Mouse (Mus musculus) kidney, embryonic 16.5 days (tissue): Measurements from ENCODE around the gene Cstf1. TPM values are rescaled to one million over a fixed set of nuclear protein-coding genes. Genes with fewer than 3 reads are reported as not detected.
A peak's percentile ranks its signal among the peaks of the same experiment; 100 is the strongest.

ENCODE experiments used
- ATAC-seq: fragments of 200-750 bp; cut with Nextera tagmentation; 2 replicates; pipeline ENCODE4 v1.8.0; 2017; ENCODE audit warnings: moderate TSS enrichment; ENCODE audit not compliant: low FRiP score, low TSS enrichment
- H3K27ac ChIP-seq: fragments of 300-500 bp; sonication (generic); 2 replicates; pipeline ENCODE4 v1.5.1; 2014; ENCODE audit warnings: low read length
- H3K27me3 ChIP-seq: fragments of 300-500 bp; sonication (generic); 2 replicates; pipeline ENCODE4 v1.6.1; 2014; ENCODE audit warnings: low read length, control low read depth, mixed read lengths; ENCODE audit not compliant: insufficient read depth
- H3K36me3 ChIP-seq: fragments of 300-500 bp; sonication (generic); 2 replicates; pipeline ENCODE4 v1.6.1; 2014; ENCODE audit warnings: low read length, control low read depth, mixed read lengths; ENCODE audit not compliant: insufficient read depth
- H3K4me1 ChIP-seq: fragments of 300-500 bp; sonication (generic); 2 replicates; pipeline ENCODE4 v1.6.1; 2014; ENCODE audit warnings: low read length, control low read depth, mixed read lengths; ENCODE audit not compliant: insufficient read depth
- H3K4me2 ChIP-seq: fragments of 300-500 bp; sonication (generic); replicated peaks from 2 replicates; pipeline ENCODE4 v1.6.1; 2014; ENCODE audit warnings: low read depth, low read length
- H3K4me3 ChIP-seq: fragments of 300-500 bp; sonication (generic); 2 replicates; pipeline ENCODE4 v1.5.1; 2014; ENCODE audit warnings: mild to moderate bottlenecking, low read length
- H3K9ac ChIP-seq: fragments of 300-500 bp; sonication (generic); replicated peaks from 2 replicates; pipeline ENCODE4 v1.6.1; 2014; ENCODE audit warnings: low read length
- H3K9me3 ChIP-seq: fragments of 300-500 bp; sonication (generic); 2 replicates; pipeline ENCODE4 v1.6.1; 2016; ENCODE audit warnings: low read length, control low read depth
- WGBS: fragments of 180-500 bp; shearing (Covaris S2); extraction: QIAGEN DNeasy Blood & Tissue Kit; methylation state at CpG from one replicate; pipeline ENCODE4 v1.1.7; 2014; 5-methylcytosine and 5-hydroxymethylcytosine counted together
- polyA plus RNA-seq: library from polyadenylated mRNA; unstranded; fragments of >200 nt; fragmentation: Nextera tagmentation; extraction: Ambion mirVana; gene quantifications from 2 replicates; pipeline ENCODE4 v1.2.1, GENCODE M21; 2015

The Cstf1 gene
- polyA plus RNA-seq, 1 experiment from 2014 or later = 38.3 TPM

DNA sequence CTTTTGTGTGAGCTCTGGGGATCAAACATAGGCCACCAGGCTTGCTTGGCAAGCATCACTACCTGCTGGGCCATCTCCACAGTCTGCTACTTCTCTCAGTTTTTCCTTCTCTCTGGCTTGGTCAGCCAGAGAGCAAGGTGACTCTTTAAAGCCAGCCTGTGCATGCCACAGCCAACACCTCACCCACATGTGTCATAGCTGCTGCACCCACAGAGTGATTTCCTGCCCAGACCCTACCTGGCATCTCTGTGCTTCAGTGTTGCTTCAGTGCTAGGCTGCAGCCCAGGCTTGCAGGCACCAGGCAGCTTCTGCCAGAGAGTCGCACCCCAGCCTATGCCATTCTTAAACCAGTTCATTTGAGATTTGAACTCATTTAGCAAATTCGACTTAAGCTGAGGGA is 37.0 kb downstream of the Cstf1 start:
- Histone ChIP-seq H3K4me2 (no peak overlapping the region), H3K27ac (no peak overlapping the region), H3K4me1 (peaks cover 5% of the 10 kb centered on the region; the same call in 1 of the 2 replicates), H3K9me3 (no peaks in the 10 kb centered on the region), H3K36me3 (no peaks in the 10 kb centered on the region), H3K27me3 (no peaks in the 10 kb centered on the region), H3K4me3 (no peak overlapping the region), H3K9ac (no peak overlapping the region)
- no peak for ATAC-seq
- 77% methylated on average over 2 of the region's 2 CpGs for WGBS

DNA sequence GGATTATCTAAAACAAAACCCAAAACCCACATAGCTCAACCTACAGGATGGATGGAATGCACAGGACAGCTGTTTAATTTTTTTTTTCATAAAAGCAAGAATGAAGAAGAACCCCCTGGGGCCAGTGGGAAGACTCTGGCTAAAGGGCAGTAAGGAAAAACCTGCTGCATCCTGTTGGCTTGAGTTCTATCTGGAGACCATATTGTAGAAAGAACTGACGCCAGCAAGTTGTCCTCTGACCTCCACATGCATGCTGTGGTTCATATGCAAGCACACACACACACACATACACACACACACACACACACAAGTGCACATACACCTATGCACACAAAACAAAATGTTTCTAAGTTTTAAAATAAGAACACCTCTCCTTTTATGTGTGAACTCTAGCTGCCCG is 40.2 kb downstream of the Cstf1 start:
- Histone ChIP-seq H3K36me3 (no peaks in the 10 kb centered on the region), H3K9me3 (no peaks in the 10 kb centered on the region), H3K4me1 (peaks cover 20% of the 10 kb centered on the region), H3K27ac (no peak overlapping the region), H3K4me2 (no peak overlapping the region), H3K27me3 (no peaks in the 10 kb centered on the region), H3K4me3 (no peak overlapping the region), H3K9ac (no peak overlapping the region)
- no peak for ATAC-seq
- WGBS = 82% methylated on average over 2 of the region's 2 CpGs

DNA sequence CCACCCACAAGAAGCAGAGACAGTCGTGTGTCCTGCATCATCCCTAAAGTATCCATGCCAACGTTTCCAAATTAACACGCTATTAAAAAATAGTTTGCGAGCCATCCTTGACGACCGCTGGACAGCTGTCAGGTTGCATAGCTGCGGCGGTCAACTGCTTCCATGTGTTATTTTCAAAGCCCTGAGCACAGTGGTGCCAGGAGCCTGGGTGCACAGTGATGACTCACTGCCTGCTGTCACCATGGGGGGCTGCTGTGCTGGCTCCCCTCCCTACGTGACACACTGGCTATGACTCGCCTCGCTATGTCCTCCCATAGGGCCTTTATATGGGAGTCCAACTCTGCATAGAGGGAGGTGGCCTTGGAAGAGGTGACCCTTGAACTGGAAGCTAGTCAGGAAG is 40.6 kb downstream of the Cstf1 start:
- 0 out of 2 replicates have a peak, but pooled peaks have one; percentile 16 for ATAC-seq
- no peak overlapping the region for H3K4me3 ChIP-seq
- H3K36me3 ChIP-seq = no peaks in the 10 kb centered on the region
- no peaks in the 10 kb centered on the region for H3K27me3 ChIP-seq
- 88% methylated on average over 11 of the region's 11 CpGs for whole genome bisulfite sequencing
- H3K4me1 ChIP-seq = peaks cover 20% of the 10 kb centered on the region
- H3K27ac ChIP-seq = no peak overlapping the region
- H3K9me3 ChIP-seq = no peaks in the 10 kb centered on the region
- no peak overlapping the region for H3K4me2 ChIP-seq
- H3K9ac ChIP-seq = no peak overlapping the region

DNA sequence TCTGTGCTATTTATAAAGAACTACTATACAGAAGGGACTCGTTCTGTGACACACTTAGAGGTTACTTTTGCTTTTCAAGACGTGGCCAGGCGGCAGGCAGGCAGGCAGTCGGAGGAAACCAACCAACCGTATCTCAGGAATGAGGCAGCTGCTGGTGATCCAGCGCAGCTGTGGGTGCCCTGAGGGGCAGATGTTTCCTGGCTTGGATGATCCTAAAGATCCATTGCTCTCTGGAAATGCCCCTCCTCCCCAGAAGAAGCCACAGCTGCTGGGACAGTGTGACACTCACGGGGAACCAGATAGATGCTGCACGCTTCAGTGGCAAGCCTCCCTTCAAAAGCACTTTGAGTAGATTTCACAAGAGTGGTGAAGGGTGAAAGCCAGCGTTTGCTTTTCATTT is 42.0 kb downstream of the Cstf1 start:
- Histone ChIP-seq H3K9me3 (no peaks in the 10 kb centered on the region), H3K27ac (peak overlapping the region; percentile 4; the same call in 1 of the 2 replicates), H3K4me2 (peak overlapping the region; percentile 31), H3K4me1 (peaks cover 20% of the 10 kb centered on the region), H3K36me3 (no peaks in the 10 kb centered on the region), H3K9ac (no peak overlapping the region), H3K4me3 (no peak overlapping the region), H3K27me3 (no peaks in the 10 kb centered on the region)
- WGBS = 7% methylated on average over 9 of the region's 9 CpGs
- ATAC-seq = peak; percentile 86

DNA sequence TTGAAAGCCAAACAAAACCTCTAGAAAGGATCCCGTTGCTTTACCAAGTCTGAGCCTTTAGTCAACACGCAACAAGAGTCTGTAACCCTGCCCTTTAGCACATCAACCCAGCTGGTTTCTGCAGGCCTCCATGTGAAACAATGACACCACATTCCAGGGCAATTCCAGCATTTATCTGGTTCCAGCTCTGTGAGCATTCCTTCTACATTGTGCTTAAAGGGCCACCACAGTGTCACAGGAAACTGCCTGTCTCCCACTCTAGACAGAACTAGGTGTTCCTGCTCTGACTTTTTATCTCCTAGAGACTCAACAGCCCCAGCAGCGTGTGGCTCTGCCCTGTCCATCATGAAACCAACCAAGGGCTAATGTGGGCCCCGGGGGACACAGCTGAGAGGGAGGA is 42.8 kb downstream of the Cstf1 start:
- Histone ChIP-seq H3K27me3 (no peaks in the 10 kb centered on the region), H3K9me3 (no peaks in the 10 kb centered on the region), H3K4me1 (peaks cover 20% of the 10 kb centered on the region), H3K9ac (no peak overlapping the region), H3K4me2 (no peak overlapping the region), H3K36me3 (no peaks in the 10 kb centered on the region), H3K27ac (peak overlapping the region; percentile 67), H3K4me3 (no peak overlapping the region)
- 8% methylated on average over 4 of the region's 4 CpGs for WGBS
- ATAC-seq = peak; percentile 77

DNA sequence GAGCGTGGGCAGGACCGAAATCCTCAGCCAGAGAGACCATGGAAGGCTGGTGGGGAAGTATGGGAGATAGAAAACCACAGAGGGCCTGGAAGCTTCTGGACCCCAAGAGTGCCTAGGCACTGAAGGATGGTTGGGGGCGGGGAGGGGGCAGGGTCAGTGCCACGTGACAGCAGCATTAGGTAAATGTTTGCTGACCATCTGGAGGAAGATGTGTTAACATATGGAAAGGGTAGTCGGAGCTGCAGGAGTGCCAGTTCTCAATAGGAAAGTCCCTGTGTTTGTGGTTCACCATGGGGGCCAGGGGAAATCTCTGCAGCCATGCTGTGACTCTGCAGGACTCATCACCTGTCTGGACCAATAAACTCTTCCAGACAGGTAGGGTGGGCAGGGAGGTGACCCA is 43.4 kb downstream of the Cstf1 start:
- ATAC-seq = no peak
- 61% methylated on average over 5 of the region's 5 CpGs for WGBS
- peak overlapping the region; percentile 67; the same call in 1 of the 2 replicates for H3K27ac ChIP-seq
- no peaks in the 10 kb centered on the region for H3K36me3 ChIP-seq
- H3K4me1 ChIP-seq = peaks cover 20% of the 10 kb centered on the region
- H3K27me3 ChIP-seq = no peaks in the 10 kb centered on the region
- no peak overlapping the region for H3K4me2 ChIP-seq
- no peaks in the 10 kb centered on the region for H3K9me3 ChIP-seq
- H3K9ac ChIP-seq = no peak overlapping the region
- H3K4me3 ChIP-seq = no peak overlapping the region

DNA sequence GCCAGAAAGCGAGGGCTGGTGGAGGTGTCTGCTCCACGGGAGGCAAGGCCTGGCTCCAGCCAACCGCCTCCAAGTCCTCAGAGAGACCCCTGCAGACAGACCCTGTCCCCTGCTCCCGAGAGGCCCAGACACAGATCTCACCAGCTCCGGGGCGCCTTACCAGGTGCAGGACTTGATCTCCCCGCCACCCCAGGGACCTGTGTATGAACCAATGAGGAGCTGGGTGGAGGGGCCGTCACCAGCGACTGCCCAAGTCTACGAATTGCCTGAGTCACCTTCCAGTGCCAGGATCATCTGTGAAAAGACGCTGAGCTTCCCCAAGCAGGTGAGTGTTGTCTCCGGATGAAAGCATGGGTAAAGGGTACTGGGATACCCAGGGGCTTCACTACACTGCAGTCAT is 45.7 kb downstream of the Cstf1 start:
- Histone ChIP-seq H3K4me3 (no peak overlapping the region), H3K27ac (no peak overlapping the region), H3K9me3 (no peaks in the 10 kb centered on the region), H3K9ac (no peak overlapping the region), H3K36me3 (no peaks in the 10 kb centered on the region), H3K4me1 (peaks cover 20% of the 10 kb centered on the region), H3K4me2 (no peak overlapping the region), H3K27me3 (no peaks in the 10 kb centered on the region)
- WGBS = 67% methylated on average over 12 of the region's 12 CpGs
- no peak for ATAC-seq

DNA sequence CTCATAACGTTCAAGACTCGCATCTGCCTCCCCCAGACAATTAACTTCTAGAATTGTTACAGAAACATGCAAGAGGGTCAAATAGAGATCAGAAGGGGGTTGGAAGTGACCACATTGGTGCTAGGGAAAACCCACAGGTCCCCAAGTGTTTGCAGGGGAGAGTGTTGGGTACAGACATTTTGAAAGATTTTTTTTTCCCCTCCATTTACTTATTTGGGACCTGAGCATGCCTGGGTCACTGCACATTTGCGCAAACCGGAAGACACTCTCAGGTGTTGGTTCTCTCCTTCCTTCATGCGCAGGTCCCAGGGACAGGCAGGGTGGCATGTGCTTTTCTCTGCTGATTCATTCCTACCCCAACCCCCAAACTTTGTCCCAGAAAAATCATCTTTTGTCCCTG is 46.4 kb downstream of the Cstf1 start:
- Histone ChIP-seq H3K4me3 (no peak overlapping the region), H3K27ac (no peak overlapping the region), H3K9ac (no peak overlapping the region), H3K27me3 (no peaks in the 10 kb centered on the region), H3K9me3 (no peaks in the 10 kb centered on the region), H3K4me2 (no peak overlapping the region), H3K4me1 (peaks cover 19% of the 10 kb centered on the region), H3K36me3 (no peaks in the 10 kb centered on the region)
- 81% methylated on average over 5 of the region's 5 CpGs for WGBS
- ATAC-seq = no peak

DNA sequence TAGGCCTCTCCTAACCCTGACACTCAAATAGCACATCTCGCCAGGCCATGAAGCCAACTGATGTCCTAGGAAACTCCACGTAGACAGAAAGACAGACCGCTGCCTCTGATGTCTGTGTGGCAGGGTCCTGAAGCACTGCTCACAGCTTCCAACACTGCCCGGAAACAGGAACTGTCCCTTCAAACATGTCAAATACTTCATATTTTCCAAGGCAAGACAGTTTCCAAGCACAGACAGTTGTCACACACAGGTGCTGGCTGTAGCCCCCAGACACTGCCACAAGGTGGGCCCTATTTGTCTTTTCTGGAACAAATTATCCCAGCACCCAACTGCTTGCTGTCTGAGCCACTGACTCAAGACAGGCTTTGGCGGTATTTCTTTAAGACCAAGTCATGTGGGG is 47.7 kb downstream of the Cstf1 start:
- Histone ChIP-seq H3K4me1 (peaks cover 8% of the 10 kb centered on the region), H3K27ac (no peak overlapping the region), H3K36me3 (no peaks in the 10 kb centered on the region), H3K9ac (no peak overlapping the region), H3K9me3 (no peaks in the 10 kb centered on the region), H3K4me3 (no peak overlapping the region), H3K27me3 (no peaks in the 10 kb centered on the region), H3K4me2 (no peak overlapping the region)
- 88% methylated on average over 5 of the region's 5 CpGs for WGBS
- no peak for ATAC-seq

DNA sequence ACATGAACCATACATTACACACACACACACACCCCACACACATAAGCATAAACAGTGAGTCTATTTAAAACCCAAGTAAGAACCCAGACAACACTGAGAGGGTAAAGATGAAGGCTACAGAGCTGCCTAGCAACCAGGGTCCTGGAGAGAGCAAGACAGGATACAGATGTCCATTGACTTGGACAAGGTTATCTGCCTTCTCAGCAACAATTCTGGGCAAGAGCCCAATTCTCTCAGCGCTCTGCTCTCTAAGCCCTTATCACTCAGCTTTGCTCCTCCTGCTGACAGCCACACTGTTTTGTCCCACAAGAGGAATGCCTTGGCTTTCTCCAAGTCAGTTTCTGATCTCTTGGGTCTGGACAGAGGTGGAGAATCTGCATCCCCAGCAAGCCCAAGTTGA is 60.1 kb downstream of the Cstf1 start:
- Histone ChIP-seq H3K9me3 (no peaks in the 10 kb centered on the region), H3K27me3 (no peaks in the 10 kb centered on the region), H3K4me3 (no peak overlapping the region), H3K27ac (no peak overlapping the region), H3K4me2 (no peak overlapping the region), H3K9ac (no peak overlapping the region), H3K36me3 (no peaks in the 10 kb centered on the region), H3K4me1 (no peaks in the 10 kb centered on the region)
- WGBS = 53% methylated on average over 1 of the region's 1 CpGs
- peak; percentile 54; the same call in 1 of the 2 replicates for ATAC-seq
